Mouse (Mus musculus) forebrain, embryonic 15.5 days (tissue): ENCODE results near the gene Nid2. TPM values are rescaled to one million over a fixed set of nuclear protein-coding genes. Genes with fewer than 3 reads are reported as not detected.

Experiments used
- ATAC-seq: fragments of 200-750 bp; cut with Nextera tagmentation; replicated peaks from 2 replicates; pipeline ENCODE4 v1.8.0; 2017; ENCODE audit warnings: mild to moderate bottlenecking, moderate TSS enrichment, moderate library complexity
- H3K27ac ChIP-seq: fragments of 300-500 bp; sonication (generic); replicated peaks from 2 replicates; pipeline ENCODE4 v1.5.1; 2015; ENCODE audit warnings: mild to moderate bottlenecking, inconsistent platforms
- H3K27me3 ChIP-seq: fragments of 300-500 bp; sonication (generic); 2 replicates; pipeline ENCODE4 v1.6.1; 2015; ENCODE audit warnings: inconsistent platforms
- H3K36me3 ChIP-seq: fragments of 300-500 bp; sonication (generic); 2 replicates; pipeline ENCODE4 v1.6.1; 2015; ENCODE audit warnings: mild to moderate bottlenecking, inconsistent platforms
- H3K4me1 ChIP-seq: fragments of 300-500 bp; sonication (generic); 2 replicates; pipeline ENCODE4 v1.6.1; 2015; ENCODE audit warnings: inconsistent platforms
- H3K4me2 ChIP-seq: fragments of 300-500 bp; sonication (generic); replicated peaks from 2 replicates; pipeline ENCODE4 v1.6.1; 2015; ENCODE audit warnings: mild to moderate bottlenecking, inconsistent platforms
- H3K4me3 ChIP-seq: fragments of 300-500 bp; sonication (generic); 2 replicates; pipeline ENCODE4 v1.5.1; 2015; ENCODE audit warnings: mild to moderate bottlenecking, inconsistent platforms
- H3K9ac ChIP-seq: fragments of 300-500 bp; sonication (generic); replicated peaks from 2 replicates; pipeline ENCODE4 v1.6.1; 2015; ENCODE audit warnings: mild to moderate bottlenecking, inconsistent platforms
- H3K9me3 ChIP-seq: fragments of 300-500 bp; sonication (generic); 2 replicates; pipeline ENCODE4 v1.6.1; 2016; ENCODE audit warnings: inconsistent platforms
- WGBS: fragments of 180-500 bp; shearing (Covaris S2); methylation state at CpG from one replicate; pipeline ENCODE4 v1.1.7; 2015; ENCODE audit warnings: mixed read lengths; 5-methylcytosine and 5-hydroxymethylcytosine counted together
- polyA plus RNA-seq: library from polyadenylated mRNA; unstranded; fragments of >200 nt; fragmentation: Nextera tagmentation; extraction: Ambion mirVana; gene quantifications from 2 replicates; pipeline ENCODE4 v1.2.1, GENCODE M21; 2015

Gene Nid2
- polyA plus RNA-seq, 1 experiment from 2014 or later, result 22.2 TPM

DNA sequence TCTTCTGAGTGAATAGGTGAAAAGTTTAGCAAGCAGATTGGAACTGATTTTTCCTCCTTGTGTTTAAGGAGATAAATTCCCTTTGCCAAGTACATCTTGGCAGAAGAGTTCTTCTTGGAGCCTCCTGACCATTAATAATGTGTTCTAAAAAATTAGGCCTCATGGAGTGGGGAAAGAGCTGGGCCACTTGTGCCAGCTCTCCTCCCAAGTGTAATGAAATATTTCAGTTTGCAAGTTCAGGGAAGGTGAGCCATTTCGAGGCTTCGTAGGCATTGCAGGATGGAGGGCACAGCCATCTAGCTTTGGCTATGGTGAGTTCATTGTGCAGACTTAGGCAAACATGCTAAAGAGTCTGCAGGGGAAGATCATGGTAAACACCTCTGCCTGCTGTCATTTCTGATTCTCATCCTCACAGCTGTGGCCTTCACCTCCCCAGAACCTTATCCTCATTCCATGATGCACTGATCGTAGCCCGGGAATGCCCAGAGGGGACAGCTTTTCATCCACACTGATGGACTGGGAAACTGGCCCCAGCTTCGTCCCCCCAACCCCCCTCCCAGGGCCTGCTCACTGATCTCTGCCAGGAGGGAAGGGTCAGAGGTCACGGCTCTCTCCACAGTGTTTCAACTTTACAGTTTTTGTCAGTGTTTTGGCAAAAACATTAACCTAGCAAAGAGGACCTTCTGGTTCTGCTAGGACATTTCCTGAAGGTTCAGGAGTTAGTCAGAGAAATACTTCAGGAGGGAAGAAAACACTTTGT, 18.6 kb downstream of the Nid2 start:
- Histone ChIP-seq H3K4me1 (peaks cover 11% of the 10 kb centered on the region), H3K27ac (no peak overlapping the region), H3K9me3 (no peaks in the 10 kb centered on the region), H3K27me3 (no peaks in the 10 kb centered on the region), H3K9ac (no peak overlapping the region), H3K4me2 (no peak overlapping the region), H3K36me3 (no peaks in the 10 kb centered on the region), H3K4me3 (no peak overlapping the region)
- WGBS, result 51% methylated on average over 6 of the region's 6 CpGs
- ATAC-seq, result no peak

DNA sequence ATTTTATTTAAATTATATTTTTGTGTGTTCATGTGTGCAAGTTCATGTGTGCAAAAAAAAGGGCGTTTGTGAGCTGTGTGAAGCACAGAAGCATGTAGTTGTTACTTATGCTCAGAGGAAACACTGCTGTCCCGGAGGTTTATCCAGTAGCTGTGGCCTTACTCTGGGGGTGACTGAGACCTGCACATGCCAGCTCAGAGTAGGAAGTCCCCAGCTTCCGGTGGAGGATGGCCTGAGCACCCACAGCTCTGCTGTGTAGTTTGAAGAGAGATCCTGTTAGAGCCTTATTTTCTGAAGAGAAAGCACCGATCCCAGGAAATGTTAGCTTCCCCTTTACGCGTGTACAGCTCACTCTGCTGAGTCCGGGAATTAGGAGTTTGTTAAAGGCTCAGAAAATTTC, 20.1 kb downstream of the Nid2 start:
- Histone ChIP-seq H3K27me3 (no peaks in the 10 kb centered on the region), H3K9me3 (no peaks in the 10 kb centered on the region), H3K9ac (no peak overlapping the region), H3K36me3 (no peaks in the 10 kb centered on the region), H3K27ac (no peak overlapping the region), H3K4me3 (no peak overlapping the region), H3K4me2 (no peak overlapping the region), H3K4me1 (peaks cover 4% of the 10 kb centered on the region)
- ATAC-seq, result no peak
- WGBS, result 86% methylated on average over 7 of the region's 7 CpGs

DNA sequence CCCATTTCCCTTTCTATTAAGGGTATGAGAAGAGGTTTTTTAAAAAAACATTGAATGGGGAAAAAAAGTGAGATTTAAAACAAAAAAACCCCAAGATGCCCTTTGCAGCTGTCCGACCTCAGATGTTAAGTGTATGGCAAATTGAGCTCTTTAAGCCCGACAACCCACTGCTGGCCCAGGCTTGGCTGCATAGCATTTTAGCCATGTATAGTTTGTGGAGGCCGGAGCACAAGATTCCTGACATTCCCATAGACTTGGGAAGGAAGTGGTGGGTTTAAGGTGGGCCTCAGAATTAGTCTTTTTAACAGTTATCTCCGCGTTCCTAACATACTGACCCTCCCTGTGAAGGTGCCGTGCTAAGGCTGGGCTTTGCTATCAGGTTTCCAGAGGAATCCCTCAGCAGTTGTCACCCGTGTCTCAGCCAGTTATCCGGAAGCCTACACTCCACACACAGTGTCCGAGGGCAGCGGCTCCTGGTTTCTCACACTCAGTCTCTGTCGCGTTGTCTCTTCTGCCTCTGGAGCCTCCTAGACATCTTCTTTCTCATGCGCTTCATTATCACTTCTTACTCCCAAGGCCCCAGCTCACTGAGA, 23.1 kb downstream of the Nid2 start:
- Histone ChIP-seq H3K4me1 (no peaks in the 10 kb centered on the region), H3K27ac (no peak overlapping the region), H3K36me3 (no peaks in the 10 kb centered on the region), H3K9me3 (no peaks in the 10 kb centered on the region), H3K9ac (no peak overlapping the region), H3K4me2 (no peak overlapping the region), H3K4me3 (no peak overlapping the region), H3K27me3 (no peaks in the 10 kb centered on the region)
- WGBS, result 86% methylated on average over 13 of the region's 13 CpGs
- no peak for ATAC-seq

DNA sequence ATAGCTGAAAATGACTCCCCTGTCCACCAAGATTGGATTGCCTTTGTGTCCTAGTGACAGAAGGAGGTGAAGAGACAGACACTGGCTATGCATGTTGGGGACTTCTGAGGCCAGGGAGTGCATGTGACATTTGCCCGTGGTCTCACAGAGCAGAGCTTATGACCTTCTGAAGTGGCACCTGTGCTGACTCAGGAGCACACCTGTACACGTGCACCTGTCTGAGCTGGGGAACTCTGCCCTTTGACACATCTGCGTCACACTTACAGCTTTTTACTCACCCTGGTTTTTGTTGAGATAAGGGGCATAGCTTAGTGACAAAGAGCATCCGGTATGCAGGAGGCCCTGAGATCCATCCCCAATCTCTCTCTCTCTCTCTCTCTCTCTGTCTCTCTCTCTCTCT, 24.4 kb downstream of the Nid2 start:
- ATAC-seq, result no peak
- H3K4me1 ChIP-seq, result no peaks in the 10 kb centered on the region

DNA sequence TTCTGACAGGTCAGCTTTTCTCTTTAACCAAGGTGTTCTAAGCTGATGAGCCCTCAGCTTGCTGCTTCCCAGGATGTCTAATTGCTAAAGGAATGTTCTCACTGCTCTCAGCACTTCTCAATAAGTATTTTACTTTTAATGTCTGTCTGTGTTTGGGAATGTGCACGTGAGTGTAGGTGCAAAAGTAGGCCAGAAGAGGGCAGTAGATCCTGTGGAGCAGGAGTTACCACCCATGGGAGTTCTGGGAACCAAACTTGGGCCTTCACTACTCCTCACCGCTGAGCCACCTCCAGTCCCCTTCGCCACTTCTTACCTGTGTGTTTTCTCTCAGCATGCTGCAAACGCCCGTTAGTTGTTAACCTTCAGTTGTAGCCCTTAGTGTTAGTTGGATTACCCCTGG, 25.1 kb downstream of the Nid2 start:
- ATAC-seq, result no peak
- WGBS, result 91% methylated on average over 5 of the region's 5 CpGs
- H3K27ac ChIP-seq, result no peak overlapping the region

More for the DNA sequence above, 24.4 kb downstream of the Nid2 start:
- 95% methylated on average over 4 of the region's 4 CpGs for WGBS
- Histone ChIP-seq H3K9me3 (no peaks in the 10 kb centered on the region), H3K27me3 (no peaks in the 10 kb centered on the region), H3K27ac (no peak overlapping the region), H3K9ac (no peak overlapping the region), H3K4me3 (no peak overlapping the region), H3K4me2 (no peak overlapping the region), H3K36me3 (no peaks in the 10 kb centered on the region)

DNA sequence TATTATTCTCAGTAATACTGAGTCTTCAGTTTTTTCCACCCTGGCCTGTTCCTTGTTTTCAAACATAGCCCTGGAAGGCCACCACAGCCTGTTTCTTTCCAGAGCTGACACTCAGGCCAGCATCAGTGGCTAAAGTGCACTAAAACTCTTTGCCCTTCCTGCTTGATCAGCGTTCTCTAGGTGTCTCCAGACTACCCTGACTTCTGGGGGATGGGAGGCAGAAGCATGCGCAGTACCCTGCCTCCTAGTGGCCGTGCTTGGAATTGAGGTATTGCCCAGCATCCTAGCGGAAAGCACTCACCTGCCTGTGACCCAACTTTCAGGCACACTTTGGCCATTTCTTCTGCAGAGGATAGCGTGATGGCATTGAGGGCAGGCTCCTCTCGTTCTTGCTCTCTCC, 25.8 kb downstream of the Nid2 start:
- no peaks in the 10 kb centered on the region for H3K9me3 ChIP-seq
- no peaks in the 10 kb centered on the region for H3K36me3 ChIP-seq
- H3K4me2 ChIP-seq, result no peak overlapping the region
- no peak overlapping the region for H3K27ac ChIP-seq
- no peak overlapping the region for H3K4me3 ChIP-seq
- 43% methylated on average over 6 of the region's 6 CpGs for WGBS
- H3K9ac ChIP-seq, result no peak overlapping the region
- H3K4me1 ChIP-seq, result no peaks in the 10 kb centered on the region
- no peaks in the 10 kb centered on the region for H3K27me3 ChIP-seq
- ATAC-seq, result no peak

More for the DNA sequence above, 25.1 kb downstream of the Nid2 start:
- no peaks in the 10 kb centered on the region for H3K9me3 ChIP-seq
- no peak overlapping the region for H3K4me2 ChIP-seq
- no peak overlapping the region for H3K4me3 ChIP-seq
- H3K27me3 ChIP-seq, result no peaks in the 10 kb centered on the region
- no peak overlapping the region for H3K9ac ChIP-seq
- no peaks in the 10 kb centered on the region for H3K4me1 ChIP-seq
- no peaks in the 10 kb centered on the region for H3K36me3 ChIP-seq

DNA sequence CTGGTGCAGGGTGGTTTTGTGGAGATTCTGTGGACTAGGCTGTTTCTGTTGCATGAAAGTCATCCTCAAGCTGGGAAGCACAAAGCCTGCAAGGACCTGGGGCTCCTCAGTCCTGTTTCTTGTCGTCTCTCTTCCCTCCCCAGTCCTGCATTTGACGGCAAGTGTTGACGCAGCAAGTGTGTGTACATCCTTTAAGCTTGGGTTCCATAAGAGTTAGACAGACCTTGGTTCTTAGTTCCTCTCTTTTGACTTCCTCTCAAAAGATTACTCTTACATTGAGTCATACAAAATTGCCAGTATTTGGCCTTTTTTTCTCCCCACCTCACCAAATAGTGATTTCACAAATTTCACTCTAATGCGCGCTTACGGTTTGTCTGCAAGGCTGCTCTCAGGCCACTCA, 26.3 kb downstream of the Nid2 start:
- no peaks in the 10 kb centered on the region for H3K27me3 ChIP-seq

DNA sequence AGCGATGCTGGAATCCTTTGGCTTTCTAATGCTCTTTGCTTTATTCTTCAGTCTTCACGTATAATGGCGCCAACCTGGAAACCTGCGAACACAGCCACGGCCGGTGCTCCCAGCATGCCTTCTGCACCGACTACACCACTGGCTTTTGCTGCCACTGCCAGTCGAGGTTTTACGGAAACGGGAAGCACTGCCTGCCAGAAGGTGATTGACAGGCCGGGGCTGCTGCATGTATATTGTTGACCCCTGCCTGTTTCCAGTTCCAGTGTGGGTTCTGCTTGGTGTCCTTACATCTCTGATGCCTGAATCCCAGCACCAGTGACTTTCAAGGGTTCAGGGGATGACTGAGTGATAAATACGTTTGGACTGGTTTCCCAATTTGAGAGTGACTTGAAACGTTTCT, 26.9 kb downstream of the Nid2 start:
- no peak for ATAC-seq
- Histone ChIP-seq H3K9me3 (no peaks in the 10 kb centered on the region), H3K4me1 (no peaks in the 10 kb centered on the region), H3K36me3 (no peaks in the 10 kb centered on the region), H3K27me3 (no peaks in the 10 kb centered on the region), H3K9ac (no peak overlapping the region), H3K4me3 (no peak overlapping the region), H3K27ac (no peak overlapping the region), H3K4me2 (no peak overlapping the region)
- WGBS, result 84% methylated on average over 13 of the region's 13 CpGs

More for the DNA sequence above, 26.3 kb downstream of the Nid2 start:
- Histone ChIP-seq H3K9ac (no peak overlapping the region), H3K4me2 (no peak overlapping the region), H3K4me3 (no peak overlapping the region), H3K4me1 (no peaks in the 10 kb centered on the region), H3K9me3 (no peaks in the 10 kb centered on the region), H3K27ac (no peak overlapping the region), H3K36me3 (no peaks in the 10 kb centered on the region)
- WGBS, result 92% methylated on average over 6 of the region's 6 CpGs
- no peak for ATAC-seq

DNA sequence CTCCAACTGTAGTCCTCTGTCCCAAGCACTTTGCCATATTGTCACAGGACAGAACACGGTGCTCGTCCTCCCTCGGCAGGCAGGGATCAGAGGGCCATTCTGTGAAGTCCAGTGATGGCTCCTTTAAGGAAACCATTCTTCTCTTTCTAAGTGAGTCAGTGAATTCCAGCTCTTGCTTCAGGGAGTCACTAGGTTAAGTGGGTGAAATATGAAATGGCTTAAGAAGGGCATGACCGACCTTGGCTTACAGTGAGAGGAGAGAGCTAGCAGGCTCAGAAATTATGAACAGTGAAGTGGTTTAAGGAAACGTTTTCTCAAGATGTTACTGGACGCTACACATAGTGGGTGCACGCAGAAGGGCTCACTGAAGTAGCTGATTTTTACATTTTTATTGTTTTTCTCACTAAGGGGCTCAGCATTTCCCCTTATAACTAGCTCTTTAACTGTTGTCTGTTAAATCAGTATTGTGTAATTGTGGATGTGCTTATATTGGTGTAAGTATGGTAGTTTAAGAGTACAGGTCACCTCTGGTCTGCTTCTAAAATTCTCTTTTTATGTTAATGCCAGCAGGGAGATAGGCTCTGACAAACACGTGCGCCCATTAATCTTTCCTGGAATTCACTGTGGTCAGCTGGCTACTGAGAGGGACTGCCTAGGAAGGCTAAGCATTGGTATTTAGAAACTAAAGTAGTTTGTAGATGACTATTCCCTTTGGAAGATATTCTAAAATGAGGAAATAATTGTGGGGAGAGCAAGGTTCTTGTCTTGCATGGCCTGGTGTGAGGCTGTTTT, 34.9 kb downstream of the Nid2 start:
- Histone ChIP-seq H3K4me3 (no peak overlapping the region), H3K9ac (no peak overlapping the region), H3K27ac (no peak overlapping the region), H3K4me2 (no peak overlapping the region), H3K9me3 (no peaks in the 10 kb centered on the region), H3K27me3 (no peaks in the 10 kb centered on the region), H3K4me1 (no peaks in the 10 kb centered on the region), H3K36me3 (no peaks in the 10 kb centered on the region)
- no peak for ATAC-seq
- 84% methylated on average over 9 of the region's 9 CpGs for WGBS

DNA sequence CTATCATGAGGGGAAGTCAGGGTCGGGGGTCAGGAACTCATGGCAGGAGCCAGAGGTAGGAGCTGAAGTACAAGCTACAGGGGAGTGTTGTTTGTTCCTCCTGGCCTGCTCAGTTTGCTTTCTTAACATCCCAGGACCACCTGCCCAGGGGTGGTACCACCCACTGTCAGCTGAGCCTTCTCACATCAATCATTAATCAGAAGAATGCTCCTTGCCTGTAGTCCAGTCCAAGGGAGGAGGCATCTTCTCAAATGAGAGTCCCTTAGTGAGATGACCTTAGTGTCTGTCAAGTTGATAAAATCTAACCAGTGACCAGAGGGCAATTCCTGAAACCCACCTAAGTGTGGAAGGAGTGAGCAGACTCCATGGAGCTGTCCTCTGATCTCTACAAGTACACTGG, 37.4 kb downstream of the Nid2 start:
- H3K4me2 ChIP-seq, result no peak overlapping the region
- no peaks in the 10 kb centered on the region for H3K27me3 ChIP-seq
- no peak overlapping the region for H3K9ac ChIP-seq
- ATAC-seq, result no peak
- H3K27ac ChIP-seq, result no peak overlapping the region
- no peaks in the 10 kb centered on the region for H3K9me3 ChIP-seq
- no peaks in the 10 kb centered on the region for H3K36me3 ChIP-seq
- WGBS, result 81% methylated on average over 1 of the region's 1 CpGs
- H3K4me1 ChIP-seq, result no peaks in the 10 kb centered on the region
- H3K4me3 ChIP-seq, result no peak overlapping the region

DNA sequence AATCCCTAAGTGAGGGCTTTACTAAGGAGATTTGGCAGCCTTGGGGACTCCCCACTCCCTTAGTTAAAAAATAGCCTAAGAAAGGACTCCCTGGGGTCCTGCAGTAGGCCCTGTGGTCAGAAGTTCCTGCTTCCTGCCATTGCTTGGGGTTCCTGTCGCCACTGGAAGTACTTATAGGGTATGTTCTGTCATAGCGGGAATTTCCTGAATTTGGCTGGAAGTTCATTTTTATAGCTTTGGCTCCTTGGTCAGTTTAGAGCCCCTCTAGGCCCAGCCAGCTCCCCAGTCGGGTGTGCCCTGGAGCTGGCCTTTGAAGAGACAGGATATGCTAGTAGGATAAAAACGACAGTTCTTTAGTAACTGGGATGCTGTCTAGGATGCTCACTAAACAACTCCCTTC, 43.8 kb downstream of the Nid2 start:
- H3K9ac ChIP-seq, result no peak overlapping the region
- 73% methylated on average over 4 of the region's 4 CpGs for WGBS
- ATAC-seq, result no peak
- no peaks in the 10 kb centered on the region for H3K36me3 ChIP-seq
- no peak overlapping the region for H3K4me2 ChIP-seq
- H3K27me3 ChIP-seq, result no peaks in the 10 kb centered on the region
- H3K4me3 ChIP-seq, result no peak overlapping the region
- H3K9me3 ChIP-seq, result no peaks in the 10 kb centered on the region
- H3K4me1 ChIP-seq, result no peaks in the 10 kb centered on the region
- no peak overlapping the region for H3K27ac ChIP-seq

DNA sequence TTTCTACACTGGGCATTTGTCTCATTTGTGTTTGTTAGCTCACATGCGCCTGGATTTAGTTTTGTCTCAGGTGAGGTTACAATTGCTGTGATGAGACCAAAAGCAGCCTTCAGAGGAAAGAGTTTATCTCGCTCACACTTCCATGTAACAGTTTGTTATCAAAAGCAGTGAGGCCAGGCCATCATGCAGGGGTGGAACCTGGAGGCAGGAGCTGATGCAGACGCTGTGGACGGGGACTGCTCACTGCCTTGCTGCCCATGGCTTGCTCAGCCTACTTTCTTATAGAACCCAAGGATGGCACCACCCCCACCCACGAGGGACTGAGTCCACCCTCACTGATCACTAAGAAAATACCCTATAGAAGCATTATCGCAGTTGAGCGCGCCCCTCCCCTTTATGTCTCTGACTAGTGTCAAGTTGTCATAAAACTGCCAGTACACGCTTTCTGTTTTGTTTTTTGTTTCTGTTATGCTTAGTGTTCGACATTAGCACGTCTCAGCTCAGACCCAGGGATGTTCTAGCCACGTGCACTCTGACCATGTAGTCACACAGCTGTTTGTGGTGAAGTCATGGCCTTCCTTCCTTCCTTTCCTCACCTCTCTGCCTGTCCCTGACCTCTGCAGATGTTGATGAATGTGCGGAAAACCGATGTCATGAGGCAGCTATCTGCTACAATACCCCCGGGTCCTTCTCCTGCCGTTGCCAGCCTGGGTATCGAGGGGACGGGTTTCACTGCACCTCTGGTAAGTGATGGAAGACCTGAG, 45.7 kb downstream of the Nid2 start:
- Histone ChIP-seq H3K9me3 (no peaks in the 10 kb centered on the region), H3K27me3 (no peaks in the 10 kb centered on the region), H3K9ac (no peak overlapping the region), H3K27ac (no peak overlapping the region), H3K4me2 (no peak overlapping the region), H3K4me1 (no peaks in the 10 kb centered on the region), H3K4me3 (no peak overlapping the region), H3K36me3 (no peaks in the 10 kb centered on the region)
- 92% methylated on average over 18 of the region's 18 CpGs for WGBS
- ATAC-seq, result no peak
